Mouse (Mus musculus): ENCODE results near the gene Thbs3. TPM values are rescaled to one million over a fixed set of nuclear protein-coding genes. Genes with fewer than 3 reads are reported as not detected.
"Not testable (repeated sequence)": the region's sequence is repeated elsewhere in the genome, so short reads cannot be mapped to it uniquely, and the experiment has no call there.

Gene Thbs3
- polyA plus RNA-seq, 1 experiment from 2014 or later: 1.5 TPM

GRCm38 (mm10) chr3:89215853-89216252, 873 bp downstream of the Thbs3 start:
- Histone ChIP-seq H3K4me3 (replicated peaks) (peak overlapping the region; percentile 83), H3K4me1 (replicated peaks) (peaks cover 39% of the 10 kb centered on the region), H3K27ac (no peak overlapping the region), H3K36me3 (peaks cover 2% of the 10 kb centered on the region; the same call in 1 of the 2 replicates), H3K27me3 (peaks cover 28% of the 10 kb centered on the region), H3K9me3 (replicated peaks) (no peaks in the 10 kb centered on the region), H3K4me2 (peak overlapping the region; percentile 88), H3K9ac (no peak overlapping the region)
- 1% methylated on average over 6 of the region's 6 CpGs for WGBS (ENCODE audit: insufficient replicate concordance)
- DNase-seq (peak; percentile 68), ATAC-seq (ENCODE audit: low read depth) (peak; percentile 24)

- not testable (repeated sequence) for DNase-seq; H3K9ac ChIP-seq; ATAC-seq (ENCODE audit: low read depth); H3K27ac ChIP-seq; H3K4me2 ChIP-seq; H3K36me3 ChIP-seq; H3K9me3 ChIP-seq (replicated peaks); H3K4me3 ChIP-seq (replicated peaks)
- H3K27me3 ChIP-seq: peaks cover 33% of the 10 kb centered on the region
- WGBS (ENCODE audit: insufficient replicate concordance): 58% methylated on average over 7 of the region's 7 CpGs
- peaks cover 39% of the 10 kb centered on the region for H3K4me1 ChIP-seq (replicated peaks)
Observed at GRCm38 (mm10) chr3:89216407-89216806, 1.4 kb downstream of the Thbs3 start.

- DNase-seq: no peak
- Histone ChIP-seq H3K4me2 (no peak overlapping the region), H3K27me3 (peaks cover 41% of the 10 kb centered on the region), H3K4me3 (replicated peaks) (no peak overlapping the region), H3K9ac (no peak overlapping the region), H3K27ac (no peak overlapping the region), H3K36me3 (no peaks in the 10 kb centered on the region), H3K9me3 (replicated peaks) (no peaks in the 10 kb centered on the region), H3K4me1 (replicated peaks) (peaks cover 20% of the 10 kb centered on the region)
- no peak for ATAC-seq (ENCODE audit: low read depth)
- 67% methylated on average over 1 of the region's 1 CpGs for WGBS (ENCODE audit: insufficient replicate concordance)
Observed at GRCm38 (mm10) chr3:89218271-89218670, 3.3 kb downstream of the Thbs3 start.

- Histone ChIP-seq H3K27ac (no peak overlapping the region), H3K36me3 (no peaks in the 10 kb centered on the region), H3K4me2 (no peak overlapping the region), H3K9ac (no peak overlapping the region), H3K27me3 (peaks cover 53% of the 10 kb centered on the region), H3K9me3 (replicated peaks) (no peaks in the 10 kb centered on the region), H3K4me1 (replicated peaks) (peaks cover 14% of the 10 kb centered on the region), H3K4me3 (replicated peaks) (no peak overlapping the region)
- no peak for ATAC-seq (ENCODE audit: low read depth)
- DNase-seq: no peak
- 29% methylated on average over 8 of the region's 8 CpGs for WGBS (ENCODE audit: insufficient replicate concordance)
Observed at GRCm38 (mm10) chr3:89219546-89219945, 4.6 kb downstream of the Thbs3 start.

GRCm38 (mm10) chr3:89221167-89221566, 6.2 kb downstream of the Thbs3 start:
- 69% methylated on average over 5 of the region's 5 CpGs for WGBS (ENCODE audit: insufficient replicate concordance)
- no peaks in the 10 kb centered on the region for H3K9me3 ChIP-seq (replicated peaks)
- no peak overlapping the region for H3K9ac ChIP-seq
- no peaks in the 10 kb centered on the region for H3K36me3 ChIP-seq
- H3K27ac ChIP-seq: no peak overlapping the region
- no peak overlapping the region for H3K4me3 ChIP-seq (replicated peaks)
- no peak overlapping the region for H3K4me2 ChIP-seq
- DNase-seq (no peak), ATAC-seq (ENCODE audit: low read depth) (no peak)
- peaks cover 61% of the 10 kb centered on the region for H3K27me3 ChIP-seq
- no peaks in the 10 kb centered on the region for H3K4me1 ChIP-seq (replicated peaks)

- 65% methylated on average over 11 of the region's 11 CpGs for WGBS (ENCODE audit: insufficient replicate concordance)
- peaks cover 81% of the 10 kb centered on the region for H3K27me3 ChIP-seq
Observed at GRCm38 (mm10) chr3:89224796-89225195, 9.8 kb downstream of the Thbs3 start.

GRCm38 (mm10) chr3:89225321-89225815, 10.4 kb downstream of the Thbs3 start:
- no peak for DNase-seq
- Histone ChIP-seq H3K27me3 (peaks cover 82% of the 10 kb centered on the region), H3K36me3 (no peaks in the 10 kb centered on the region), H3K9me3 (replicated peaks) (no peaks in the 10 kb centered on the region), H3K9ac (no peak overlapping the region), H3K4me1 (replicated peaks) (peaks cover 27% of the 10 kb centered on the region), H3K4me2 (no peak overlapping the region), H3K27ac (no peak overlapping the region), H3K4me3 (replicated peaks) (no peak overlapping the region)
- no peak for ATAC-seq (ENCODE audit: low read depth)
- WGBS (ENCODE audit: insufficient replicate concordance): 56% methylated on average over 12 of the region's 12 CpGs

More at GRCm38 (mm10) chr3:89224796-89225195, 9.8 kb downstream of the Thbs3 start:
- DNase-seq (no peak), ATAC-seq (ENCODE audit: low read depth) (no peak)
- Histone ChIP-seq H3K9me3 (replicated peaks) (no peaks in the 10 kb centered on the region), H3K4me2 (no peak overlapping the region), H3K4me3 (replicated peaks) (no peak overlapping the region), H3K36me3 (no peaks in the 10 kb centered on the region), H3K9ac (no peak overlapping the region), H3K27ac (no peak overlapping the region), H3K4me1 (replicated peaks) (peaks cover 27% of the 10 kb centered on the region)

- Histone ChIP-seq H3K27me3 (peaks cover 86% of the 10 kb centered on the region), H3K4me2 (no peak overlapping the region), H3K4me3 (replicated peaks) (no peak overlapping the region), H3K36me3 (no peaks in the 10 kb centered on the region), H3K9ac (no peak overlapping the region), H3K4me1 (replicated peaks) (peaks cover 27% of the 10 kb centered on the region), H3K9me3 (replicated peaks) (no peaks in the 10 kb centered on the region), H3K27ac (no peak overlapping the region)
- DNase-seq: no peak
- no peak for ATAC-seq (ENCODE audit: low read depth)
- WGBS (ENCODE audit: insufficient replicate concordance): 31% methylated on average over 4 of the region's 4 CpGs
Observed at GRCm38 (mm10) chr3:89225918-89226317, 10.9 kb downstream of the Thbs3 start.

GRCm38 (mm10) chr3:89226361-89226760, 11.4 kb downstream of the Thbs3 start:
- Histone ChIP-seq H3K27me3 (peaks cover 86% of the 10 kb centered on the region), H3K4me1 (replicated peaks) (peaks cover 27% of the 10 kb centered on the region), H3K4me3 (replicated peaks) (no peak overlapping the region), H3K36me3 (no peaks in the 10 kb centered on the region), H3K4me2 (no peak overlapping the region), H3K9ac (no peak overlapping the region), H3K27ac (no peak overlapping the region), H3K9me3 (replicated peaks) (no peaks in the 10 kb centered on the region)
- DNase-seq (no peak), ATAC-seq (ENCODE audit: low read depth) (no peak)
- WGBS (ENCODE audit: insufficient replicate concordance): 51% methylated on average over 11 of the region's 11 CpGs

GRCm38 (mm10) chr3:89226900-89227299, 11.9 kb downstream of the Thbs3 start, which contains the start of gene Mtx1:
Mtx1 (minus strand) TSS chr3:89227088.
- peak within 1 kb of the TSS; percentile 26; the same call in 1 of the 2 replicates for H3K9ac ChIP-seq
- H3K9me3 ChIP-seq (replicated peaks): no peaks in the 10 kb centered on the region
- H3K36me3 ChIP-seq: no peaks in the 10 kb centered on the region
- H3K4me2 ChIP-seq: peak within 1 kb of the TSS; percentile 61
- no peak for DNase-seq
- H3K27ac ChIP-seq: no peak within 1 kb of the TSS
- H3K4me3 ChIP-seq (replicated peaks): peak within 1 kb of the TSS; percentile 51
- no peak for ATAC-seq (ENCODE audit: low read depth)
- peaks cover 27% of the 10 kb centered on the region for H3K4me1 ChIP-seq (replicated peaks)
- H3K27me3 ChIP-seq: peaks cover 89% of the 10 kb centered on the region
- WGBS (ENCODE audit: insufficient replicate concordance): 11% methylated on average over 21 of the region's 21 CpGs

- H3K27me3 ChIP-seq: peaks cover 91% of the 10 kb centered on the region
- peak overlapping the region; percentile 26; the same call in 1 of the 2 replicates for H3K9ac ChIP-seq
- ATAC-seq (ENCODE audit: low read depth) (peak; percentile 45; the same call in 1 of the 2 replicates), DNase-seq (peak; percentile 37)
- 7% methylated on average over 41 of the region's 41 CpGs for WGBS (ENCODE audit: insufficient replicate concordance)
- no peaks in the 10 kb centered on the region for H3K36me3 ChIP-seq
- peaks cover 27% of the 10 kb centered on the region for H3K4me1 ChIP-seq (replicated peaks)
- H3K4me3 ChIP-seq (replicated peaks): peak overlapping the region; percentile 51
- no peak overlapping the region for H3K27ac ChIP-seq
- H3K4me2 ChIP-seq: peak overlapping the region; percentile 61
- no peaks in the 10 kb centered on the region for H3K9me3 ChIP-seq (replicated peaks)
Observed at GRCm38 (mm10) chr3:89227307-89228179, 12.6 kb downstream of the Thbs3 start.

All from liver, embryonic 13.5 days (tissue).